Mouse (Mus musculus): Measurements from ENCODE around the gene Commd1. TPM values are rescaled to one million over a fixed set of nuclear protein-coding genes. Genes with fewer than 3 reads are reported as not detected.

Gene Commd1
- total RNA-seq, 2 experiments from 2014 or later = 50.9 to 62.2 TPM

Other genes with a start within 250 kb of the Commd1 start
- gene B3gnt2, start 121.4 kb downstream of the Commd1 start, total RNA-seq (2021) = 10 to 100 TPM; 13.6 to 15.9 TPM
- gene Zrsr1, start 10.4 kb downstream of the Commd1 start, total RNA-seq (2021) = 10 to 100 TPM; 56.5 to 61.7 TPM
- gene Gm28048, start 292 bp downstream of the Commd1 start, total RNA-seq (2021) = 10 to 100 TPM in 1 of 2 experiments, 1 to 10 TPM in 1; 9.5 to 10.4 TPM
- gene Cct4, start 8.1 kb upstream of the Commd1 start, total RNA-seq (2021) = 100 to 1,000 TPM in 1 of 2 experiments, 10 to 100 TPM in 1; 99.5 to 114 TPM
- gene Fam161a, start 25.1 kb upstream of the Commd1 start, total RNA-seq (2021) = 1 to 10 TPM; 4.2 to 6.3 TPM